Mouse (Mus musculus) kidney, adult 2 months (tissue): ENCODE measurements around the gene Myadml2.

Experiments used
- CTCF ChIP-seq: fragments of 200-500 bp; conservative IDR thresholded peaks from 2 replicates; pipeline ENCODE4 v1.5.1; 2011; ENCODE audit warnings: low read depth, mild to moderate bottlenecking, control low read depth, low read length, moderate library complexity, mixed read lengths; ENCODE audit not compliant: insufficient read depth, insufficient read length
- POLR2A ChIP-seq: fragments of 200-500 bp; IDR thresholded peaks from one replicate; pipeline ENCODE4 v1.6.1; 2011; ENCODE audit warnings: low read depth, low read length, control low read depth

DNA sequence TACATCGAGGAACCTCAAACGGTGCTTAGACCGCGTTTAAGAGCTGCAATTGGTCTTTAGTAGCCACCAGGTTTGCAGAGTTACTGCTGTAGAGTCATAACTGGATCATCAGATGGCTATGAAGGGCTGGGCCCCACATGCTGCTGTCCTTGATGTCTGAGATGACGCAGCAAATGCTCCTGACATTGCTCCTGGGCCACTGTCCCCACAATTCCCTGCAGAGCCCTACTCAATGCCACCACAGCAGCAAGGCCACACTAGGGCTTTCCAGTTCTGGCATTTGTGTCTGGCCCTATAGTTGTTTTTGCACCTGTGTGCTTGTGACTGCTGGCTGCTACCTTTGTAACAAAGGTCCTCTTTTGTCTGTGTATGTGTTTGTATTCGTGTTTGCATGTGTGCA, 25.2 kb downstream of the Myadml2 start:
- TF ChIP-seq POLR2A (no peak), CTCF (no peak)
